Mouse (Mus musculus) thymus, adult 2 months (tissue): ENCODE results near the gene Rnf26.

Source experiments
- CTCF ChIP-seq: fragments of 200-500 bp; IDR thresholded peaks from 2 replicates; pipeline ENCODE4 v1.5.1; 2012; ENCODE audit warnings: mild to moderate bottlenecking, control low read depth, low read length, moderate library complexity, borderline replicate concordance; ENCODE audit not compliant: control insufficient read depth, poor library complexity, insufficient read depth; ENCODE audit errors: extremely low read depth
- POLR2A ChIP-seq: fragments of 200-500 bp; IDR thresholded peaks from 2 replicates; pipeline ENCODE4 v1.6.1; 2012; ENCODE audit warnings: mild to moderate bottlenecking, low read length, control low read depth, moderate library complexity; ENCODE audit not compliant: control insufficient read depth, poor library complexity, insufficient read depth; ENCODE audit errors: extremely low read depth

GRCm38 (mm10) chr9:44082266-44082665 lies 31.1 kb downstream of the Rnf26 start:
- no peak for TF ChIP-seq CTCF
- no peak for TF ChIP-seq POLR2A
